Mouse (Mus musculus): ENCODE measurements around the gene Hist2h2aa2.

GRCm38 (mm10) chr3:96247356-96248140 lies 7.5 kb upstream of the Hist2h2aa2 start:
- no peak for TF ChIP-seq CTCF (IDR thresholded peaks at IDR 0.05; ENCODE audit: extremely low read depth, insufficient read depth, low read length)
- no peak for TF ChIP-seq POLR2A (IDR thresholded peaks at IDR 0.05; ENCODE audit: extremely low read depth, insufficient read depth, low read length)
